Mouse (Mus musculus) limb, embryonic 12.5 days (tissue): Measurements from ENCODE around the gene Ssr2. TPM values are rescaled to one million over a fixed set of nuclear protein-coding genes. Genes with fewer than 3 reads are reported as not detected.
A peak's percentile ranks its signal among the peaks of the same experiment; 100 is the strongest.

ENCODE experiments used
- ATAC-seq: fragments of 200-750 bp; cut with Nextera tagmentation; 2 replicates; pipeline ENCODE4 v1.8.0; 2017; ENCODE audit warnings: low read depth, moderate TSS enrichment; ENCODE audit not compliant: insufficient number of reproducible peaks, insufficient read depth, low FRiP score, low TSS enrichment
- H3K27ac ChIP-seq: fragments of 300-500 bp; sonication (generic); 2 replicates; pipeline ENCODE4 v1.5.1; 2016; ENCODE audit warnings: mild to moderate bottlenecking, moderate library complexity
- H3K27me3 ChIP-seq: fragments of 300-500 bp; sonication (generic); 2 replicates; pipeline ENCODE4 v1.6.1; 2016; ENCODE audit warnings: mild to moderate bottlenecking, moderate library complexity
- H3K36me3 ChIP-seq: fragments of 300-500 bp; sonication (generic); 2 replicates; pipeline ENCODE4 v1.6.1; 2016; ENCODE audit warnings: mild to moderate bottlenecking, moderate library complexity
- H3K4me1 ChIP-seq: fragments of 300-500 bp; sonication (generic); replicated peaks from 2 replicates; pipeline ENCODE4 v1.6.1; 2016
- H3K4me2 ChIP-seq: fragments of 300-500 bp; sonication (generic); 2 replicates; pipeline ENCODE4 v1.6.1; 2016; ENCODE audit warnings: mild to moderate bottlenecking, moderate library complexity
- H3K4me3 ChIP-seq: fragments of 300-500 bp; sonication (generic); replicated peaks from 2 replicates; pipeline ENCODE4 v1.5.1; 2016; ENCODE audit warnings: mild to moderate bottlenecking
- H3K9ac ChIP-seq: fragments of 300-500 bp; sonication (generic); replicated peaks from 2 replicates; pipeline ENCODE4 v1.6.1; 2016; ENCODE audit warnings: mild to moderate bottlenecking, moderate library complexity
- H3K9me3 ChIP-seq: fragments of 300-500 bp; sonication (generic); 2 replicates; pipeline ENCODE4 v1.6.1; 2016; ENCODE audit warnings: mild to moderate bottlenecking, moderate library complexity
- WGBS: fragments of 180-500 bp; shearing (Covaris S2); methylation state at CpG from one replicate; pipeline ENCODE4 v1.1.7; 2016; 5-methylcytosine and 5-hydroxymethylcytosine counted together
- polyA plus RNA-seq: library from polyadenylated mRNA; unstranded; fragments of >200 nt; fragmentation: Nextera tagmentation; extraction: Ambion mirVana; gene quantifications from 2 replicates; pipeline ENCODE4 v1.2.1, GENCODE M21; 2016

The Ssr2 gene
- polyA plus RNA-seq: 184 and 190 TPM in 2 replicates

DNA sequence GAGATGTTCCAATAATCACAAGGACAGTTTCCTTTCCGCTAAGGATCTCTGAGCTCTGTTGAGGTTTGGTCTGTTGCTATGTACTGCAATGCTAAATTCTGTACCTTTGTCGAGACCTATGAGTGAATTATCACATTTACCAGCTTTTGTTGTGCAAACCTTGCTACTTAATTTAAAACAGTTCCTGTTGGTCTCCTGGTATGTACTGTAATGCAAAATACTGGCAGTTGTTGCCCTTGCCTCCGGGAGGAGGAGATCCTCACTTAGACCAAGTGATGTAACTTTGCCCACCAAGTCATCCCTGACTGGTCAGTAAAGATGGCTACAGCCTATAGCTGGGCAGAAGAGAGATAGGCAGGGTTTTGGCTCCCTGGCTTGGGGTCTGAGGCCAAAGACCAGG lies at the start of gene Ssr2:
Gene Ssr2, plus strand, starts transcription at position 337 of the 400 bp plus-strand sequence.
- Histone ChIP-seq H3K36me3 (no peaks in the 10 kb centered on the region; the same call in 1 of the 2 replicates), H3K9ac (no peak within 1 kb of the TSS), H3K4me2 (no peak within 1 kb of the TSS), H3K27ac (no peak within 1 kb of the TSS), H3K4me3 (no peak within 1 kb of the TSS), H3K27me3 (peaks cover 3% of the 10 kb centered on the region; the same call in 1 of the 2 replicates), H3K4me1 (peaks cover 6% of the 10 kb centered on the region), H3K9me3 (no peaks in the 10 kb centered on the region)
- no peak for ATAC-seq
- 85% methylated on average over 3 of the region's 3 CpGs for WGBS

GRCm38 (mm10) chr3:88526157-88527131 lies 49.2 kb upstream of the Ssr2 start:
- Histone ChIP-seq H3K4me3 (no peak overlapping the region; the same call in 1 of the 2 replicates), H3K27me3 (no peaks in the 10 kb centered on the region), H3K4me2 (peak overlapping the region; percentile 29), H3K27ac (0 out of 2 replicates have a peak overlapping the region, but pooled peaks have one; percentile 9), H3K9ac (no peak overlapping the region), H3K9me3 (no peaks in the 10 kb centered on the region), H3K4me1 (peaks cover 43% of the 10 kb centered on the region), H3K36me3 (peaks cover 30% of the 10 kb centered on the region)
- ATAC-seq: peak; percentile 64; the same call in 1 of the 2 replicates
- 34% methylated on average over 17 of the region's 17 CpGs for WGBS

- peak overlapping the region; percentile 33 for H3K4me2 ChIP-seq
- H3K27ac ChIP-seq: peak overlapping the region; percentile 51
- H3K4me3 ChIP-seq: 0 out of 2 replicates have a peak overlapping the region, but pooled peaks have one; percentile 0
- no peaks in the 10 kb centered on the region for H3K27me3 ChIP-seq
- no peak for ATAC-seq
- peak overlapping the region; percentile 32; the same call in 1 of the 2 replicates for H3K9ac ChIP-seq
- 18% methylated on average over 8 of the region's 8 CpGs for WGBS
- peaks cover 43% of the 10 kb centered on the region for H3K4me1 ChIP-seq
- H3K9me3 ChIP-seq: no peaks in the 10 kb centered on the region
- H3K36me3 ChIP-seq: peaks cover 28% of the 10 kb centered on the region
These were observed 48.1 kb upstream of the Ssr2 start for GRCm38 (mm10) chr3:88527565-88527964.

DNA sequence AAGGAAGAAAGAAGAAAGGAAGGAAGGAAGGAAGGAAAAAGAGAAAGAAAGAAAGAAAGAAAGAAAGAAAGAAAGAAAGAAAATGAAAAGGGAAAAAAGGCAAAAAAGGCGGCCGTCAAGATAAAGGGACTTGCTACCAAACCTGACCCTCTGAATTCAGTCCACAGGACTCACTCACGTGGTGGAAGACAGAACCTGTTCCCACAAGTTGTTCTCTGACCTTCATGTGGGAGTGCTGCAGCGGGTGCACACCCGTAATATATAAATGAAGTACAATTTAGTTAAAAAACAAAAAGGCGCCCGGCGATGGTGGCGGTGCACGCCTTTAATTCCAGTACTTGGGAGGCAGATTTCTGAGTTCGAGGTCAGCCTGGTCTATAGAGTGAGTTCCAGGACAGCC lies 47.0 kb upstream of the Ssr2 start:
- Histone ChIP-seq H3K4me3 (peak overlapping the region; percentile 75; the same call in 1 of the 2 replicates), H3K27me3 (no peaks in the 10 kb centered on the region), H3K36me3 (peaks cover 17% of the 10 kb centered on the region), H3K4me2 (no peak overlapping the region), H3K9ac (no peak overlapping the region; the same call in 1 of the 2 replicates), H3K9me3 (no peaks in the 10 kb centered on the region), H3K27ac (no peak overlapping the region), H3K4me1 (peaks cover 43% of the 10 kb centered on the region)
- ATAC-seq: no peak
- 83% methylated on average over 11 of the region's 11 CpGs for WGBS

- Histone ChIP-seq H3K27me3 (no peaks in the 10 kb centered on the region), H3K4me2 (peak overlapping the region; percentile 70), H3K4me3 (peak overlapping the region; percentile 75), H3K9me3 (no peaks in the 10 kb centered on the region), H3K4me1 (peaks cover 46% of the 10 kb centered on the region), H3K9ac (peak overlapping the region; percentile 97), H3K27ac (peak overlapping the region; percentile 99), H3K36me3 (peaks cover 13% of the 10 kb centered on the region)
- 44% methylated on average over 7 of the region's 7 CpGs for WGBS
- no peak for ATAC-seq
These were observed 46.3 kb upstream of the Ssr2 start for GRCm38 (mm10) chr3:88529204-88530000.

DNA sequence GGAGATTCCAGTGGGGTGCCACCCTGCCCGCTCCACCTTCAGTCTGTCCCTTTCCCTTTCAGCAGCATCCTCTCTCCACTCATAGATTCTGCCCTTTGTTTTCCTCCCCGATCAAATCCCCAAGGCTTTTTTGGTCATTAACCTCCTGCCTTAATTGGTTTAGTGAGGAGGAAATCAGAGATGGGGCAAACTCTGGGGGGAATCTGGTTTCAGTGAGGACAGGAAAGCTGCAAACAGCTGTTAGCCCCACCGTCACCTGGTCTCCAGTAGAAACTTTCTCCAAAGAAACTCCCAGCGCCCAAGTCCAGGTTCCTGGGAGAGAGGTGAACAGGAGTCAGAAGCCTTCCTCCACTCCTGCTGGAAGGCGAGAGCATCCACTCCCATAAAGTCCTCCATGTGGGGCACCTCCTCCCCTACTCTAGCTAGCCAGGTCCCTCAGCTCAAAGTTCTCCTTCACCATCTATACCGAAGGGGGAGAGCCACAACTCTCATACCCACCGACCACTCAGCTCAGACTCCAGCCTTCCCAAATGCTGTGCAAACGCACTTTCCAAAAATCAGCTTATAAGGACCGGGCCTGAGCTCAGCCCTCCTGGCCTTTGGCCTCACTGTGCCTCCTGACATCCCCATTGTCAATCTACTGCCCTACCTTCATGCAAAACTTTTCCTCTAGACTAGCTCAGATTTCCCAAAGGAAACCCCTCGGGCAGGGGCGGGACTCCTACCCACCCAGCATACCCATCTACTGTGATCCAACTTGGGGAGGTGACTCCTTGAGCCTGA lies 45.4 kb upstream of the Ssr2 start:
- Histone ChIP-seq H3K4me3 (peak overlapping the region; percentile 75), H3K4me1 (peaks cover 54% of the 10 kb centered on the region), H3K9me3 (no peaks in the 10 kb centered on the region), H3K4me2 (peak overlapping the region; percentile 70), H3K27me3 (no peaks in the 10 kb centered on the region), H3K9ac (peak overlapping the region; percentile 97), H3K27ac (peak overlapping the region; percentile 99), H3K36me3 (peaks cover 13% of the 10 kb centered on the region)
- no peak for ATAC-seq
- WGBS: under 1% methylated on average over 11 of the region's 11 CpGs

- peak; percentile 84 for ATAC-seq
- Histone ChIP-seq H3K27me3 (no peaks in the 10 kb centered on the region), H3K36me3 (peaks cover 24% of the 10 kb centered on the region), H3K4me1 (peaks cover 59% of the 10 kb centered on the region), H3K4me3 (peak overlapping the region; percentile 75), H3K4me2 (peak overlapping the region; percentile 70), H3K27ac (peak overlapping the region; percentile 99), H3K9ac (peak overlapping the region; percentile 97), H3K9me3 (no peaks in the 10 kb centered on the region)
- under 1% methylated on average over 62 of the region's 63 CpGs for WGBS
These were observed 44.1 kb upstream of the Ssr2 start for GRCm38 (mm10) chr3:88531348-88532298.

- Histone ChIP-seq H3K9ac (peak within 1 kb of the TSS; percentile 97), H3K4me2 (peak within 1 kb of the TSS; percentile 94), H3K27me3 (no peaks in the 10 kb centered on the region), H3K9me3 (no peaks in the 10 kb centered on the region), H3K4me3 (peak within 1 kb of the TSS; percentile 75), H3K36me3 (peaks cover 31% of the 10 kb centered on the region), H3K27ac (peak within 1 kb of the TSS; percentile 99), H3K4me1 (peaks cover 60% of the 10 kb centered on the region)
- no peak for ATAC-seq
- WGBS: 2% methylated on average over 29 of the region's 31 CpGs
These were observed 43.4 kb upstream of the Ssr2 start, which contains the start of gene Mex3a for GRCm38 (mm10) chr3:88532299-88532674. Gene Mex3a, plus strand, starts transcription at chr3:88532395.

DNA sequence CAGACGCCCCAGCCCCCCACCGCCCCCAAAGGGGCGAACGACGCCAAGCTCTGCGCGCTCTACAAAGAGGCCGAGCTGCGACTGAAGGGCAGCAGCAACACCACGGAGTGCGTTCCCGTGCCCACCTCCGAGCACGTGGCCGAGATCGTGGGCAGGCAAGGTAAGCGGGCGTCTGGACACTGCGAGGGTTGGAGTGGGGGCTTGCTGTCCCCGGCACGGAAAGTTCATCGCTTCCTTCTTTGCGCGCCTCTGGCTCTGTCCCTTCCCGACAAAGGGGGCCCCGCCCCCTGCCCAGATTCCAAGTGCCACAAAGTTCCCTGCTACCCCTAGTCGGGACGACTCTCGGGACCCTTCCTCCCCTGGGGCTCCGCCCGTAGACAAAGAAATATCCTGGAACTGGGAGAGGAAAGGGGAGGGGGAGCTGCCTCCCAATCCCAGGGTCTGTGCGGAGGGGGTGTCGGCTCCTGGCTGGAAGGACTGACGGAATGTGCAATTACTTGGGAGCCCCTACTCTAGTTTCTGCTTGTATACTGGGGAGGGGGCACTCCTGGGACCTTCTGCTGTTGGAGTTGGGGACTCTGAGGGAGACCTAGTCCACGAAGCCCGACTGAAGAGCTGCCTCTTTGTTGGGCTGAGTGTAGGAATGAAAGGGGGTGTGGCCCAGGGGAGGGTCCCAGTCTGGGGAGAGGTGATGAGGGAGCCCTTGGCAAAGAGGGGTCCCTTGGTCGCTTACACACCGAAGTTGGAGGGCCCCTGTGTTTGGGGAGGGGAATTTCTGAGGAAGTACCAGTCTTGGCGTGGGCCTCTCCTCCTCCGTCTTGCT lies 42.8 kb upstream of the Ssr2 start:
- WGBS: under 1% methylated on average over 39 of the region's 40 CpGs

More for the DNA sequence above, 42.8 kb upstream of the Ssr2 start:
- ATAC-seq: no peak; the same call in 1 of the 2 replicates
- Histone ChIP-seq H3K9ac (peak overlapping the region; percentile 97), H3K4me2 (peak overlapping the region; percentile 94), H3K27me3 (no peaks in the 10 kb centered on the region), H3K27ac (peak overlapping the region; percentile 99), H3K4me1 (peaks cover 60% of the 10 kb centered on the region), H3K4me3 (peak overlapping the region; percentile 75), H3K36me3 (peaks cover 37% of the 10 kb centered on the region), H3K9me3 (no peaks in the 10 kb centered on the region)
